Mouse (Mus musculus): Measurements from ENCODE around the gene Plch2.

DNA sequence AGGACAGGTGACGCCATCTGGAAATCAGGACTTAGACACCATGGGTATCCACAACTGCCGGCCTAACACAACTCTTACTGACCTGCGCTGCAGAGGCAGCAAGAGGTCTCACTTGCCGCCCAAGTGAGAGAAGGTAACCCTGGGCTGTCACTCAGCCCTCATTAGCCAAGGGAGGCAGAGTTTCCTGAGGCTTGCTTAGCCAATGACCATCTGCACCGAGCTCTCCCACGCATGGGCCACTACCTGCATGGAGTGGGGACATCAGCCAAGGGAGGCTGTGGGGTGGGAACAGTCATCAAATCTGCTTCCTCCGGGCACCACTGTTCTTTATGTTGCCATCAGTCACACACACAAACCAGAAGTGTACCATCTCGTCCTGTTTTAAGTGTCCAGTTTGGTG, 39.4 kb upstream of the Plch2 start:
- no peak for TF ChIP-seq CTCF (IDR thresholded peaks at IDR 0.05; ENCODE audit: extremely low read depth, insufficient read length, insufficient replicate concordance, low read depth, low read length)
- no peak for TF ChIP-seq POLR2A (IDR thresholded peaks at IDR 0.05; ENCODE audit: low read depth, low read length)
